Mouse (Mus musculus): Measurements from ENCODE around the gene Vmn2r77.

- TF ChIP-seq POLR2A (IDR thresholded peaks at IDR 0.05; ENCODE audit: control insufficient read depth, low read depth, low read length) (no peak), CTCF (IDR thresholded peaks at IDR 0.05; ENCODE audit: control insufficient read depth, insufficient read depth, insufficient replicate concordance, low read depth, low read length) (no peak)
Observed at GRCm38 (mm10) chr7:86816466-86816865, 21.6 kb downstream of the Vmn2r77 start.
